Mouse (Mus musculus) CD4-positive, CD25-positive, alpha-beta regulatory T cell, adult 4 months (primary cell): ENCODE measurements around the gene Arhgef7. TPM values are rescaled to one million over a fixed set of nuclear protein-coding genes. Genes with fewer than 3 reads are reported as not detected.
A peak's percentile ranks its signal among the peaks of the same experiment; 100 is the strongest.

ENCODE experiments used
- ATAC-seq: one replicate; pipeline ENCODE4 v1.8.0; 2017
- polyA plus RNA-seq, 2 experiments: library from polyadenylated mRNA; unstranded; fragments of 100-300 nt; shearing (Covaris generic); gene quantifications; one replicate each; pipeline ENCODE4 v1.2.1; 2017

Gene Arhgef7
- 10 to 100 TPM; 33.2 to 42.6 TPM for polyA plus RNA-seq

DNA sequence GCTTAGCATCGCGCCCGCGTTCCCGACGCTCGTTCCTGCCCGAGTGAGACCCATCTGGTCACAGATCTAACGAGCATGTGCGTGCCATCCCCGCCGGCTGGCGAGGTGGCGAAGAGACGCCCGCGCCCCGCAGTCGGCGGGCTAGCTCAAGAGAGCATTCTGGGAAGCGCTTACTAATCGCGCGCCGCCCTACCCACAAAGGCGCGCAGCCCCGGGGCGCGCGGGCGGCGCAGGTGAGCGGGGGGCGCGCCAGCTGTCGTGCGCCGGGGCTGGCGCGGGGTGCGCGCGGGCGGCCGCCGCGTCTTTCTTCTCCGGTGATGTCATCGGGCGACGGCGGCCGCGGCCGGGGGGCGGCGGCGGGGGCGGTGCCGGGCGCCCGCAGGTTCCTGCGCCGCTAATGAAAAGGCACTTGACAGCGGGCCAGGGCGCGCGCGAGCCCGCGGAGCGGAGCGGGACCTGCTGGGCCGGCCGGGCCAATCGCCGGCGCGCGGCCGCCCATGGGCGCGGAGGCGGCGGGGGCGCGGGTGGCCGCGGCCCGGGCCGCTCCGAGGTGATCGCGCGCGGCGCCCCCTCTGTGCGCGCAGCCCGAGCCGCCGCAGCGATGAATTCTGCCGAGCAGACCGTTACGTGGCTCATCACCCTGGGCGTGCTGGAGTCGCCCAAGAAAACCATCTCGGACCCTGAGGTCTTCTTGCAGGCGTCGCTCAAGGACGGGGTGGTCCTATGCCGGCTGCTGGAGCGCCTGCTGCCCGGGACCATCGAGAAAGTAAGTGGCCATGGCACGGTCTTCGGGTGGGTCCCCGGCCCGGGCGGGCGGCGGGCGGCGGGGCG is at the start of gene Arhgef7:
Gene Arhgef7 (plus strand): TSS at position 71 of the 831 bp plus-strand sequence.
- no peak for ATAC-seq

DNA sequence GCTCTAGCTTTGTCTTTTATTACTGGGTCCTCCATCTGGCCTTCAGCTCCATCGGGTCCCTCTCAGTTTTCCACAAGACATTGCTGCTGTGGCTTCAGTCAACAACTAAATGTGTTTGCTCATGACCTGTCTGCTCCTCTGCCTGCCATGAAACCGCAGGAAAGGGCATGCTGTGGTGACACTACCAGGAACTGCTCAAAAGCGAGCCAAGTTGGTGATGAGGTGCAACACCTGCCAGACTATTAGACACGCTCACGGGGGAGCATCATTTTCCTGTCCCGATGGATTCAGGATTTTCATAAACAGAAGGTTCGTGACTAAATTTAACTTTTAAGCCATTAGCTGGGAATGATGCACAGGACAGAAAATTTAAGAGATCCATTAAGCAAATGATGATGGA is 43.0 kb upstream of the Arhgef7 start:
- no peak for ATAC-seq

DNA sequence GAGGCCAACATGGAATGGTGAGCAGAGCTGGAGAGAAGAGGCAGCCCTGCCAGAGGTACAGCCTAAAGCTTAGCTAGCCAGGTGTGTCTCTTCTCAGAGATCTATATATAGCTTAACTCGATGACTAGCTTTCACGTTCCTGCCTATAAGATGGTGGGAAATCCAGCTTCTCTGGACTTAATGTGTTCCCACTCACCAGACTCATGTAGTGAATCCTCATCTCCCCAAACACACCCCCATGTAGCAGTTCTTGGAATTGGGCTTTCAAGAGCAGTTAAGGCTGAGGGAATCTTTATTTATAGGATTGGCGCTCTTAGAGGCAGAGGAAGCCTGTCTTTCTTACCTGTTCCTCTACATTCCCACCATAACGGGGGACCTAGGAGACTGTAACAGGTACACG is 40.3 kb upstream of the Arhgef7 start:
- ATAC-seq: no peak

DNA sequence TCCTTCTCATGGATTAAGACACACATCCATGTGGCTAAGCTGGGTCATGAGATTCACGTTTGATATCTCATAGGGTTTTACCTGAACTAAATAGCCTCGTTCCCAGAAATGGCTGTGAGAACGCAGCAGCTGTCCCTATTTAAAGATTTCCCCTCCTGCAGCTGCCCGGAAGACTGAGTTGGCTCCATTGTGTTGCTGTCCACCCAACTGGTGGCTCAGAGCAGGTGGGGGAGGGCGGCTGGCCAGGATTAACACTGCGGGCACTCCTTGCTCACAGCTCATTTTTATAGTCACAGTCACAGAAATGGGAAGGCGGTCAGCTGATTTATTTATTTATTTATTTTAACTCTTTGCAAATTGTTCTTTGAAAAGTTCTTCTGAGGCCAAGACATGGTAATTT is 37.6 kb upstream of the Arhgef7 start:
- ATAC-seq: no peak

DNA sequence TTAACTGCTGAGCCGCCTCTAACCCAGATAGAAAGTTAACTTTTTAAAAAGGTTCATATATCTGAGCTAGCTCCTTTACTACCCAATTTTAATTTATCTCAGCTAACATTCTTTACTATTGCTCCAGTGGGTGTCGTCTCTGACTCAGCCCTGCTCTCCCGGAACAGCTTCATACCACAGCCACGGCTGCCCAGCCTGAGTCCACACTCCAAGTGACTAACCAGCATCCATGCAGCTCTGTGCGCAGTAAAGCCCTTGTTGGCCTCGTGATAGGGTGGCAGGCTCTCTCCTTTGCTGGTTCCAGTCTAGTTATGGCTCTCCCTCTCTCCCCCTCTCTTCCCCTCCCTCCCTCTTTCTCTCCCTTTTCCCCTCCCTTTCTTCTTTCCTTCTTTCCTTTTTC is 36.2 kb upstream of the Arhgef7 start:
- no peak for ATAC-seq

DNA sequence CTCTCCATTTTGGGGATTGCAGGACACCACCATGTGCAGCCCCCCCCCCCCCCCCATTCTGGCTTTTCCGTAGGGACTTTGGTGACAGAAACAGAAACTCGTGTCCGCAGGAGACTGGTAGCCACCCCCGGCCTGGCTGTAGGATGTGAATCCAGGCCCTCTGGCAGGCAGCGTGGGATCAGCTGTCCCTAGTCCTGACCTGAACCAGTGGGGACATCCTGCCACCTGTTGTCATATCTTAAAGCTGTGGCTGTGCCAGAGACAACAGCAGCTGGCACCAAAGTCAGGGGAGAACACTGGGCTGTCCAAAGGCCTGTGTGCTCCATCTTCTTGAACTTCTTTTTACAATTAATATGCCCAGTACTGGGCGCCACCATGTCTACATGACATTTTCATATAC is 35.8 kb upstream of the Arhgef7 start:
- ATAC-seq: no peak

DNA sequence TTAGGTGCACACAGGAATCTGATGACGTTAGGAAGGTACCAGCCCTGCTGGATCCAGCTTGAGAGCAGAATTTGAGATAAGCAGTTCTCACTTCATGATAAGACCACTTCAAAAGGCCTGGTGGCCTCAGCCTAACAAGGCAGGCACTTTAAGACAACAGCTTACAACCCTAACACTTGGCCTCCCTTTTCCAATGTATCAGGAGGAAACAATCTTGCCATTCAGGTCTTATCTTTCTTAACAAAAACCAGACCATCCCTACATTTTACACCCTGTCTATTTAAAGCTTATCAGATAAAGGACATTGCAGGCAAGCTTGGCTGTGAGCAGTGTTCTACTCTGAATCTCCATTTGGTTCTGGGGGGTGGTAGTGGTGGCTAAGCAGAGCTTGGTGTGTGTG is 35.1 kb upstream of the Arhgef7 start:
- no peak for ATAC-seq

DNA sequence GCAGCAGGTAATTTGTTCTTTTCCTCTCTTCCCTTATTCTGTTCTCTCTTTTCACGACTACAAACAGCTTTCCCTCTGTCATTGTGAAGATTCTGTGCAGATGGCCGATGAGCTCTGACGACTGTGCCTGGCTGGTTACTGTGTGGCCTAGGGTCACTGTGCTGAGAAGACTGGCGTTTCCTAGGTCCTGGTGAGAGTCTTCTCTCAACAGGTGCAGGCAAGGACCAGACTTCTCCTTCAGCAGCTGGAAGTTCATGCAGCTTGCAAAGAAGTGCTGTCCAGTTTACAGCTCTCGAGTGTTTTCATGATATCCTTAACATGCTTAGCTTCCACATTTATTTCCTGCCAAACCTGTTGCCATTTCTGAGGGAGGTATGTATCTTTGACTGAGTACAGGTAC is 33.5 kb upstream of the Arhgef7 start:
- ATAC-seq: no peak

DNA sequence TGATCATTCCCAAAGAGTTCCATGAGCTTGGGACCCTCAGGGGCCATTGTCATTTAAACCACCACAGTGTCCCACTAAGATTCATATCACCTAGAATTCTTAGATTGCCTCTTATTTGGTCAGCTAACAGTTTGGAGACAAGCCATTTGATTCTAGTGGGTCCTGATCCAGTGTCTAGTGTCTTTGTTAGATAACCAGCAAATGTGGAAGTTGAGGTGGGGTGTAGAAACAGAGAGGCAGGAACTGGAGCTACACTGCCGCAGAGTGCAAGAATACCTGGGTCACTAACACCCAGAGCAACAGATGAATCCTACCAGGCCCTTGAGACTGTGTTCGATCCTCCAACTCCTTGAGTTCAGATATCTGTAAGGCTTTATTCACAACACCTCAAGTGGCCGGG is 31.3 kb upstream of the Arhgef7 start:
- no peak for ATAC-seq

DNA sequence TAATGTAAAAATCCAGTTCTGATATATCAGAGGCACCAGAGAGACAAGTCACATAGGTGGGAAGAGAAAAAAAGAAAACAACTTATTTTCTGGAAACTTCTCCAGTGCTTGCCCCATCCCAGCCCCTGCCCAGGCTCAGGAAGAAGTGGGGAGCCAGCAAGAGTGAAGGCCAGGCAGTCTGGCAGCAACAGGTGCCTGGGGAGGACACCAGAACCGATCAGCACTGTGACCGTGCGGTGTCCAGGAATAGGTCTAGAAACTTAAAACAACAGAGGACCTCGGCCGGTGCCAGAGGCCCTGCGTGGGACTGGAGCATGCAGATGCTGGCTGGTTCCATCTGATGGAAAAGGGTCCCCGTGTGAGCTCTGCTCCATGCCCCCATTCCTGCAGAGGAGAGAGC is 30.1 kb upstream of the Arhgef7 start:
- no peak for ATAC-seq

DNA sequence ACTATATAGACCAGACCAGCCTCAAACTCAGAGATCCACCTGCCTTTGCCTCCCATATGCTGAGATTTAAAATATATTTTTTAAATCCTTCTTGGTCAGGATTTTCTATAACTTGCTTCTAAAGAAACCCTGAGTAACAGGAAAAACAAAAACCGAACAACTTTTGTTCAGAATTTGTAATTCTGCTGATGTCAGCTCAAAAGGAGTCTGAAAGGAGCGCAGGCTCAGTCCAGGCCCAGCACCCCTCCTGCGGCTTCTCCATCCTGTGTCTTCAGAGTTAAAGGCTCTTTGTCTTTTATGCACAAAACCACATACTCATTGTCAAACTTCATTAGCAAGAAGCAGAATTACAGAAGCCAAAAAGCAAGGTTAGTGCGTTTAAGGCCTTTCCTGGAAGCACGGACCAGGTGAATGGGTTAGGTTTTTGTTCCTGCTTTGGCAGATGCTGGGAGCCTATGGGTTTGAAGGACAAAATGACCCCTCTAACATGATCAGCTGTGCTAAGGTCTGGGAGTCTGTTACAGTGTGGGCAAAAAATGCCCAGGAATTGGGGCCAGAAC is 28.0 kb upstream of the Arhgef7 start:
- no peak for ATAC-seq

DNA sequence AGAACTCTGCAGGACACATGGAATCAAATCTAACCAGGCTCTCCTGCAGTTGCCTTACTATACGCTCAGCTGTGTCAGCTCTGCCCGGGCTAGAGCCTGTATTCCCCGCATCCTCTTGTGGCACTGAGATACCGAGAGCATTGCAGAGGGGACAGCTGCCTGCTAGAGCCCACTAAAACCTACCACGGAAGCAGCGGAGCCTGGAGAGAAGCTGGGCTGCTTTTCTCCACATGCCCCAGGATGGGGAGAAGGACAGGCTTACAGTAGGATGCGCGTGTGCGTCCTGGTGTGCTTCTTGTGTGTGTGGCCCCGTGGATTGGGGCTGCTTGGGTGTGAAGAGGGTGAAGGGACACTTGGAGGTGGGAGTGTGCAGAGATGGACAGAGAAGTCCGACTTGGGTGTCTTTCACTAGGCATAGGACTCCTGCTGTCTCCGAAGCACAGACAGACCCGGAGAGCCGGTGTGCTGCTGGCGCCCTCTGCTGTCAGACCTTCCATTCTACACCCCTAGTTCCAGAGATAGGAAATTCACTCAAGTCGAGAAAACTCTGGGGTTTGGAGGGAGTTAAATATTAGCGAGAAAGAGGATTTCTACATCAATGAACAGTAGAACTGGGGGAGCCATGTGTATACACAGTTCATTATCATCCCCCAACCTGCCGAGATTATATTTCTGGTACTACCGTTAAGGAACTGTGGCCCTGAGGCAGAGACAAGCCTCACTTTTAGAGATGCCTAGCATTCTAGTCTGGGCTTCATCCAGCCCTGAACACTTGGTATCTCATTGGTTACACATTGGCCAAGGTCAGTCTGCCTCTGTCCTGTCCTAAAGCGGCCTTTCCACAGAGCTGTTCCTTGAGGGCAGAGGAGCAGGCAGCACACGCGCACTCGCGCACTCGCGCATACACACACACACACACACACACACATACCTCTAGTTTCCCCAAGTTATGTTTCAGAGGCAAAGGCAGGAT is 27.2 kb upstream of the Arhgef7 start:
- ATAC-seq: peak; percentile 49

DNA sequence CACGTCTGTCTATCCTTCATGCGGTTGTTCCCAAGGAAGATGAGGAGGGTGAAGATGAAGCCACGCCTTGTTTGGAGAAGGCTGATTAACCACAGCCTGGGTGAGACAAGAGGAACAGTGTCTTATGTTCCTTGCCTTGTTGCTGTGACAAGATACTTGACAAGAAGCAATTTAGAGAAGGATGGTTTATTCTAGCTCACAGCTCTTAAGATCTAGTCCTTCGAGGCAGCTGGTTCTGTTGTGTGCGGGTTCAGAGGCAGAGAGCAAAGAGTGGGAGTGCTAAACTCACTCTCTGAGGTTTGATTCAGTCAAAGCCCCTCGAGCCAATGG is 26.5 kb upstream of the Arhgef7 start, which contains the start of gene 1700016D06Rik:
Gene 1700016D06Rik (minus strand): TSS at position 31 of the 330 bp plus-strand sequence.
- ATAC-seq: no peak

DNA sequence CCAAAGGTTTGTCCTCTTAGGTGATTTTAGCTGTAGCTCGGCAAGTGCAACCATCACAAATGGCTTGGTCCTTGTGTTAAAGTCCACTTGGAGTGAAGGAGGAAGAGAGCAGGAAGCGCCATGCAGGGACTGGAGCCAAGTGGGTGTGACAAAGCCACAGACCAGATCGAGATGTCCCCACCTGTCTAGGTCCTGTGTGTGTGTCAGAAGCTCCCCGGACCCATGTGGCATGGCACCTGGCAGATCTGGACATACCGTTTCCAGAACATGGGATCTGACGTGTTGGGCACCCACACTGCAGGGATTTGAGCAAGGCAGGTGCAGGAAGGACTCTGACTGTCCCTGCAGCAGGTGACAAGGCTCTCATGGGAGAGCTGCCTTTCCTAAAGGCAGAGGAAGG is 26.1 kb upstream of the Arhgef7 start:
- ATAC-seq: no peak

DNA sequence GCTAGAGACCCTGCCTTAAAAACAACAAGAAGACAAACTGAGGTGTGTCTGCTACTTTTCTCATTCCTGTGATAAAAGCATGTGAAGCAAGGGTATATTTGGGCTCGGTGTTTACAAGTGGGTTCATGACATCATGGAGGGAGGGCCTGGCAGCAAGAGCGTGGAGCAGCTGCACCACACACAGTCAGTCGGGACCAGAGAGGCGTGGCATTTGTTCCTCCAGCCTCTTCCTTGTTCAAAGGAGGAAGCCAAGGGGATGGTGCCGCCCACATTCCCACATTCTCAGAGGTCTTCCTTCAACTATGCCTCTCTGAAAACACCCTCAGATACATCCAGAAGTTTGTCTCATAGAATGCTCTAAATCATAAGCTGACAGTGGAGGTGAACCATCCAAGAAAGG is 23.7 kb upstream of the Arhgef7 start:
- ATAC-seq: no peak

DNA sequence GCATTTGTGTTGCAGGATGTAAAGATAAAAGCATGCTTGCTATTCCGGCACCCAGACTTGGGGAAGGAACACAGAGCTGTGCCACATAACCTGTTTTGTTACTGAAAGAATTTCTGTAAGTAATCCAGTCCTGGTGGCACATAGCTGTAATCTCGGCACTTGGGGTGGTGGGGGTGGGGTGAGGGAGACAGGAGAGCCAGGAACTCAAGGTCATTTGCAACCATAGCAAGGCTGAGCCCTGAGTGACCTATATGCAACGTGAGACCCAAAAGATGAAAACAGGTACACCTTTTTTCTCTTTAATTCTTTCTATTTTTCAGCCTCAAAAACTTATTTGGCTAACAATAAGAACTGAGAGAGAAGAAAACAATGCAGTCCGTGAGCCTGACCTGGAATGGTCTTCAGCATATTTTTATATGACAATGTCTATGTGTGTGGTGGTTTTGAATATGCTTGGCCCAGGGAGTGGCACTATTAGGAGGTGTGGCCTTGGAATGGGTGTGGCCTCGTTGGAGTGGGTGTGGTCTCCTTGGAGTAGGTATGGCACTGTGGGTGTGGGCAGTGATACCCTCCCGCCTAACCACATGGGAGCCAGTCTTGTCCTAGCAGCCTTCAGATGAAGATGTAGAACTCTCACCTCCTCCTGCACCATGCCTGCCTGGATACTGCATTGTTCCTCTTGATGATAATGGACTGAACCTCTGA is 22.7 kb upstream of the Arhgef7 start:
- ATAC-seq: no peak

DNA sequence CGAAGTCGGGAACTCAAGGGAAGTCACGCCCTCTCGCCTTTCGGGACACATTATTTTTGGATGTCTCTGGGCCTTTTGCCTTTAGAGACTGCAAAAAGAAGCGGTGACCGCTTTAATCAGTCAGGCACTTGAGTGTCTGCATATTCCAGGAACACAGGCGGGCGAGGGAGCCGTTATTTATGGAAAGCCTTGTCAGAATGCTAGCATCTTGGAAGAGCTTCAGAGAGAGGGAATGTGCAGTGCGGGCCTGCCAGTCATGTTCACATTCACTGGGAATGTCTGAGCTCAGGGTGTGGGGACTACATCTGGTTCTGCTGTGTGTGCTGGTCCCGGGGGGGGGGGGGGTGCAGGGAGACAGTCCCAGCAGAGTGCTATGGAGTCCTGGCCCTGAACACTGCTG is 21.7 kb upstream of the Arhgef7 start:
- no peak for ATAC-seq

DNA sequence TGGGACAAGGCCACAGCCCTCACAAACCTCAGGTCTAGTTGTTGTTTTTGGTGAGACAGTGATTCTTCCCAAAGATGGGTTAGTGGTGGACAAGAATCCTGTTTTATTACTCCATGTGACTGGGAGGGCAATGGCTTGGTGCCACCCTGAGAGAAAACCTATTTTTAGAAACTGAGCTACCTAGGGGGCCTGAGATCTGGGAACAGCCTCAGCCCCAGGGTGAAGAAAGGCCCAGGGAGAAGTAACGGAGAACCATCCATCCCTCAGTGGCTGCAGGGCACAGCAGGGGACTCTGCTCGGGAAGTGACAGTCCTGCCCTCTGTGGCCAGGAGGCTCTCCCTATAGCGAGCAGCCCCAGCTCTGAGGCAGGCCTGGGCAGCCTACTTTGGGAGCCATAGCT is 19.8 kb upstream of the Arhgef7 start:
- ATAC-seq: no peak

DNA sequence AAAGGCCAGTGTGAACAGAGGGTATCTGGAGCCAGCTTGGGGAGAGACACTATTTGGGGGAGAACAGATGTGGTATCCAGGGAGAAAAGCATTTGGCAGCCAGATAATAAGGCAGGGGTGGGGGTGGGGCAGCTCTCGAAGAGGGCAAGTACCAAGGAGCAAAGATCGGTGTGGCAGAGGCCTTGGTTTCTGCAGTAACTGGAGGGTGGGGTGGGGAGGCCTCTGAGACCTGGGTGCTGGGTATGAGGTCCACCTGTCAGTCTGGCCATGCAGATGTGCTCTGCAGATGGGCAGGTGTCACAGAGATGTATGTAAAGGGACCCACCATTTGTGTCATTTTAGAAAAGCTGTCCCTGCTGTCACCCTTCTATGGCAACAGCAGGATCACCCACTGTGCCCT is 18.7 kb upstream of the Arhgef7 start:
- no peak for ATAC-seq

DNA sequence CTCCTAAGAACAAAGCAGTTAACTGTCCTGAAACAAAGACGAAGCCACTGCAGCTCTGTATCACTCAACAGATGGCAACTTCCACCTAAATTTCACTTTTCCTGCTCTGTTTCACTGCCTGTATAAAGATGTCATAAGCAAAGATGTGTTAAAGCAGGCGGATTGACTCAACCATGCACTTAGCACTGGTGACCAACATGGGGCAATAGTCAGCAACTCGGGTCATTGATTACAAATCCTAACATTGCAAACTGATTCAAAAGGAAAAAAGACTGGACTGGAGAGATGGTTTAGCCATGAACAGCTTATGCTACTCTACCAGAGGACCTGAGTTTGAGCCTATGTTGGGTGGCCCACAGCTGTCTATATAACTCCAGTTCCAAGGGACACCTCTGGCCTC is 18.0 kb upstream of the Arhgef7 start:
- ATAC-seq: no peak

DNA sequence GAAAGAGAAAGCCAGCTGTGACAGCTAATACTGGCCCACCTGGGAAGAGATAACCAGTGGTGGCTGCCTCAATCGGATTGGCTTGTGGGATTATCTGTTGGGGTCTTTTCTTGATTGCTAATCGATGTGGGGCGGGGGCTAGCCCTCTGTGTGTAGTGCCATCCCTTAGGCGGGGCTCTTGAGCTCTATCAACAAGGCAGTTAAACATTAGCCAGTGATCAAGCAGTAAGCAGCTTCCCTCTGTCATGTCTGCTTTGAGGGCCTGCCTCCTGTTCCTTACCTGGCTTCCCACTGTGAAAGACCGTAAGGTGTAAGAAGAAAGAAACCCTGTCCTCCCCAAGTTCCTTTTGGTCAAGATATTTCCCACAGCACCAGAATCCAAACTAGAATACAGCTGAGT is 17.1 kb upstream of the Arhgef7 start:
- ATAC-seq: no peak

DNA sequence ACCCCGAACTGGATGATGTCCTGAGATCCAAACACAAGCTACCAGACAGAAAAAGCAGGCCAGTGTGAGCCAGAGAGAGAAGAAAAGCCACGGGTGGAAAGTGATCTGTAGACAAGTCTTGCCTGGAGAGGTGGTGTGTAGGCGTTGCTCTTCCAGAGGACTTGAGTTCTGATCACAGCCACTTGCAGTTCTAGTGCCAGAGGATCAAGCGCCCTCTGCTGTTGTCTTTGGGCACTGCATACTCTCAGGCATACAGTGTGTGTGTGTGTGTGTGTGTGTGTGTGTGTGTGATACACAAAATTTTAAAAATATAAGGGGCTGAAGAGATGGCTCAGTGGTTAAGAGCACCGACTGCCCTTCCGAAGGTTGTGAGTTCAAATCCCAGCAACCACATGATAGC is 15.3 kb upstream of the Arhgef7 start:
- ATAC-seq: no peak

DNA sequence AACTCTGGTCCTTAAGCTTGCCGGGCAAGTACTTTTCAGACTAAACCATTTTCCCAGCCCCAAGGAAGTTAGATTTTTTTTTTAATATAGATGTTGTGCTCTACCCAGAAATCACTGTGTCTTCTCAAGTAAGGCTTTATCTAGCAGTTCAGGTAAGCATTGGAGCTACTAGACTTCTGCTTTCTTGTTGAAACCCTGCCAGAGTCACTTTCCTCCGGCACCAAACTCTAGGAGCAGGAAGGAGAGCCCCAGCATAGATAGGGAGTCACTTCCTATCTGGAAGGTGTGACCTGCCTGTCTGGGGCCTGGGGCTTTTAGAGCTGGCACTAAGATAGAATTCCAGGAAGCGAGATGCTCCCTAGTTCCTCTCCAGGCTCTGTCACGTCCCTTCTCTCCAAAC is 10.3 kb upstream of the Arhgef7 start:
- no peak for ATAC-seq
